Mouse (Mus musculus): Measurements from ENCODE around the gene Psmb3. TPM values are rescaled to one million over a fixed set of nuclear protein-coding genes. Genes with fewer than 3 reads are reported as not detected.
A peak's percentile ranks its signal among the peaks of the same experiment; 100 is the strongest.

Psmb3 gene
- total and polyA plus RNA-seq, 3 experiments: 560 to 1,251 (median 863) TPM

DNA sequence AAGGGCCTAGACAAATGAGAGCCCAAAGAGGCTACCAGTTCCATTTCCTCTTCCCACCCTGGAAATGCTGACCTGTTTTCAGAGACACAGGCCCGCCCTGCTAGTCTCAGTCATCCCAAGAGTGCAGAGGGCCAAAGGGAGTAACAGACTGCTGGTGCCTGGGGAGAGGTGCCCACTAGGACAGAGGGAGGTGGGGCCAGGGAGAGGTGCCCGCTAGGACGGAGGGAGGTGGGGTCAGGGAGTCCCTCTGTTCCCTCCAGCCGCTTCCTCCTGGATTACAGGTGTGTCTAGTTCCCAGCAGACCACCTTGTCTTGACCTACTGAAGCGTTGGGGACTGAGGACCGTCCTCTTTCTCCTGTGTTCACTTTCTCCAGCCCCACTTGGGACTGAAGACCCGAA lies 18.4 kb upstream of the Psmb3 start:
- Histone ChIP-seq H3K36me3 (replicated peaks in 1 of 2; ENCODE audit: control insufficient read depth in 1 of 2, insufficient read depth in 1 of 2, low read length in 1 of 2) (peaks cover 38 to 60% of the 10 kb centered on the region in 2 experiments), H3K9ac (ENCODE audit: insufficient read depth, low read depth) (no peak overlapping the region), H3K9me3 (replicated peaks; ENCODE audit: low read length) (no peaks in the 10 kb centered on the region), H3K79me2 (replicated peaks; ENCODE audit: control insufficient read depth, extremely low read depth, insufficient read depth, poor library complexity, severe bottlenecking) (peaks cover 6% of the 10 kb centered on the region; the same call in 1 of the 2 replicates), H3K4me1 (ENCODE audit: control insufficient read depth in 1 of 2, insufficient read depth in 2 of 2) (peaks cover 28 to 56% of the 10 kb centered on the region in 2 experiments), H3K4me2 (ENCODE audit: insufficient read depth, low read depth, poor library complexity, severe bottlenecking) (no peak overlapping the region), H3K27ac (ENCODE audit: insufficient read depth, low read depth) (peak overlapping the region; percentile 79), H3K27me3 (replicated peaks) (no peaks in the 10 kb centered on the region), H3K4me3 (replicated peaks in 1 of 3; ENCODE audit: low read depth in 2 of 3, low read length in 2 of 3, poor library complexity in 1 of 3) (no peak overlapping the region)
- no peak for TF ChIP-seq E2F4 (IDR thresholded peaks at IDR 0.05; ENCODE audit: insufficient replicate concordance, low read depth, low read length)
- no peak for TF ChIP-seq RAD21 (IDR thresholded peaks at IDR 0.05; ENCODE audit: low read depth, low read length)
- TF ChIP-seq POLR2A (IDR thresholded peaks at IDR 0.05; ENCODE audit: low read depth, low read length): 0 out of 2 replicates have a peak, but pooled peaks have one; percentile 11
- TF ChIP-seq USF2 (conservative IDR thresholded peaks at IDR 0.05; ENCODE audit: low read depth, low read length): no peak
- 0 out of 2 replicates have a peak, but pooled peaks have one; percentile 22 for TF ChIP-seq SIN3A (IDR thresholded peaks at IDR 0.05; ENCODE audit: low read length)
- TF ChIP-seq CHD1 (IDR thresholded peaks at IDR 0.05; ENCODE audit: low read depth, low read length): 0 out of 2 replicates have a peak, but pooled peaks have one; percentile 16
- TF ChIP-seq UBTF (IDR thresholded peaks at IDR 0.05; ENCODE audit: low read depth, low read length): no peak
- in situ Hi-C loops (cut with MboI; ENCODE audit: low pct_ligation_motif_present, low pct_unique_long_range_greater_than_20kb, low sequenced_read_pairs): no loop called here
- DNase-seq (ENCODE audit: extremely low read depth): peak; percentile 45
- dilution Hi-C loops (cut with MboI; ENCODE audit: extremely low pct_ligation_motif_present, extremely low pct_unique_long_range_greater_than_20kb, low sequenced_read_pairs): no loop called here

DNA sequence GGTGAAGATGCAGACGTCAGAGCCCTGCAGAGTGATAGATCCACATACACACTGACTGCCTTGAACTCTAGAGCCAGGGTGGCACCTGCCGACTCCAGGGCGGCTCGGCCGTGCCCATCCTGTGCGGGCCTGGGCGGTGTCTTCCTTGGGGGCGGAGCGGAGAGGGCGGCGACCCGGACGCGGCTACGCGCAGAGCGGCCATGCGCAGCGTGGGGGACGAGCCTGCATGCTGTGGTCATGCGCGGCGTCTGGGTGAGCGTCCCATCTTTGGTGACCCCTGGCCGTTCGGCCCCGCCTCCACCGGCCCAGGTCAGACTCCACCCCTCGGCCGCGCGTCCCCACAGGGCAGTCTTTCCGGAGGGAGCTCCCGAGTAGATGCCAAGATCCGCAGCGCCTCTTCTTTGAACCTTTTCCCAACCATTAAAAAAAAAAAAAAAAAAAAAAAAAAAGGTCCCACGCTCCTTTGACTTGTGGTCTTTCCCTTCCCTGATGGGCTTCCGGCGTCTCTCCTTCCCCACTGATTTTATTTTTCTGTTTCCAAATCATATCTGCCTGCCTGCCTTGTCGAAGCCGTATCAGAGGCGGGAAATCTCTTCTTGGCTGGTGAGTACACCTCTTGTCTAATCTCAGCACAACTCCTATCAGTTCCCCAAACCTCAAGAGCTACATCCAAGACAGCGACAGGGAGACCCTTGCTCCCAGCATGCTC lies 17.4 kb upstream of the Psmb3 start, which contains the start of gene Cisd3:
Cisd3 (plus strand) TSS at position 214 of the 709 bp plus-strand sequence.
- Histone ChIP-seq H3K79me2 (replicated peaks; ENCODE audit: control insufficient read depth, extremely low read depth, insufficient read depth, poor library complexity, severe bottlenecking) (peaks cover 6% of the 10 kb centered on the region; the same call in 1 of the 2 replicates), H3K27ac (ENCODE audit: insufficient read depth, low read depth) (peak within 1 kb of the TSS; percentile 79), H3K9ac (ENCODE audit: insufficient read depth, low read depth) (peak within 1 kb of the TSS; percentile 66), H3K4me2 (ENCODE audit: insufficient read depth, low read depth, poor library complexity, severe bottlenecking) (peak within 1 kb of the TSS; percentile 91), H3K27me3 (replicated peaks) (no peaks in the 10 kb centered on the region), H3K4me1 (ENCODE audit: control insufficient read depth in 1 of 2, insufficient read depth in 2 of 2) (peaks cover 28 to 56% of the 10 kb centered on the region in 2 experiments), H3K36me3 (replicated peaks in 1 of 2; ENCODE audit: control insufficient read depth in 1 of 2, insufficient read depth in 1 of 2, low read length in 1 of 2) (peaks cover 38 to 60% of the 10 kb centered on the region in 2 experiments), H3K4me3 (replicated peaks in 1 of 3; ENCODE audit: low read depth in 2 of 3, low read length in 2 of 3, poor library complexity in 1 of 3) (peak within 1 kb of the TSS; percentile 62 to 79 (median 68)), H3K9me3 (replicated peaks; ENCODE audit: low read length) (no peaks in the 10 kb centered on the region)
- in situ Hi-C loops (cut with MboI; ENCODE audit: low pct_ligation_motif_present, low pct_unique_long_range_greater_than_20kb, low sequenced_read_pairs): no loop called here
- TF ChIP-seq PAX5 (IDR thresholded peaks at IDR 0.05; ENCODE audit: low read length) (no peak), KAT2A (IDR thresholded peaks at IDR 0.05; ENCODE audit: insufficient replicate concordance, low read length) (no peak), RAD21 (IDR thresholded peaks at IDR 0.05; ENCODE audit: low read depth, low read length) (peak; percentile 10), POLR2A (IDR thresholded peaks at IDR 0.05; ENCODE audit: low read depth, low read length) (peak; percentile 70), HCFC1 (IDR thresholded peaks at IDR 0.05; ENCODE audit: low read depth, low read length) (peak; percentile 47), ZMIZ1 (IDR thresholded peaks at IDR 0.05; ENCODE audit: low read depth, low read length) (no peak), MEF2A (IDR thresholded peaks at IDR 0.05; ENCODE audit: borderline replicate concordance, low read depth, low read length) (peak; percentile 48; the same call in 1 of the 2 replicates), NRF1 (IDR thresholded peaks at IDR 0.05; ENCODE audit: low read depth, low read length) (peak; percentile 93), IRF4 (IDR thresholded peaks at IDR 0.05; ENCODE audit: low read depth, low read length) (peak; percentile 53; the same call in 1 of the 2 replicates), ETS1 (conservative IDR thresholded peaks at IDR 0.05; ENCODE audit: low read depth, low read length) (no peak), MYC (IDR thresholded peaks at IDR 0.05; ENCODE audit: low read depth, low read length) (peak; percentile 21; the same call in 1 of the 2 replicates), MAX (IDR thresholded peaks at IDR 0.05; ENCODE audit: low read length) (peak; percentile 70), BHLHE40 (IDR thresholded peaks at IDR 0.05; ENCODE audit: low read depth, low read length) (peak; percentile 70), ELF1 (IDR thresholded peaks at IDR 0.05; ENCODE audit: low read depth, low read length) (peak; percentile 61; the same call in 1 of the 2 replicates), USF1 (IDR thresholded peaks at IDR 0.05; ENCODE audit: low read depth, low read length) (peak; percentile 15; the same call in 1 of the 2 replicates), MXI1 (IDR thresholded peaks at IDR 0.05; ENCODE audit: low read depth, low read length) (peak; percentile 88), NELFE (IDR thresholded peaks at IDR 0.05; ENCODE audit: low read depth, low read length) (0 out of 2 replicates have a peak, but pooled peaks have one; percentile 9), ZNF384 (IDR thresholded peaks at IDR 0.05; ENCODE audit: low read depth, low read length) (peak; percentile 74), SIN3A (IDR thresholded peaks at IDR 0.05; ENCODE audit: low read length) (peak; percentile 79; the same call in 1 of the 2 replicates), CTCF (conservative IDR thresholded peaks at IDR 0.05 in 1 of 2, IDR thresholded peaks at IDR 0.05 in 1 of 2; ENCODE audit: low read depth in 2 of 2, low read length in 2 of 2) (peak in 1 of 2 experiments; percentile 26; a peak in 1 of 4 replicates), ZKSCAN1 (IDR thresholded peaks at IDR 0.05; ENCODE audit: borderline replicate concordance, low read depth, low read length) (no peak), TCF12 (IDR thresholded peaks at IDR 0.05; ENCODE audit: low read depth, low read length) (peak; percentile 70), SMC3 (IDR thresholded peaks at IDR 0.05; ENCODE audit: low read depth, low read length) (peak; percentile 22; the same call in 1 of the 2 replicates), TBP (conservative IDR thresholded peaks at IDR 0.05; ENCODE audit: low read depth, low read length) (peak; percentile 69; the same call in 1 of the 2 replicates), GABPA (IDR thresholded peaks at IDR 0.05; ENCODE audit: insufficient replicate concordance, low read depth, low read length) (no peak)
- dilution Hi-C loops (cut with MboI; ENCODE audit: extremely low pct_ligation_motif_present, extremely low pct_unique_long_range_greater_than_20kb, low sequenced_read_pairs): no loop called here
- peak; percentile 93 for DNase-seq (ENCODE audit: extremely low read depth)

Data from CH12.LX (cell line).